ENCODE assay signal across 8 mouse cellular contexts in the genomic region with DNA sequence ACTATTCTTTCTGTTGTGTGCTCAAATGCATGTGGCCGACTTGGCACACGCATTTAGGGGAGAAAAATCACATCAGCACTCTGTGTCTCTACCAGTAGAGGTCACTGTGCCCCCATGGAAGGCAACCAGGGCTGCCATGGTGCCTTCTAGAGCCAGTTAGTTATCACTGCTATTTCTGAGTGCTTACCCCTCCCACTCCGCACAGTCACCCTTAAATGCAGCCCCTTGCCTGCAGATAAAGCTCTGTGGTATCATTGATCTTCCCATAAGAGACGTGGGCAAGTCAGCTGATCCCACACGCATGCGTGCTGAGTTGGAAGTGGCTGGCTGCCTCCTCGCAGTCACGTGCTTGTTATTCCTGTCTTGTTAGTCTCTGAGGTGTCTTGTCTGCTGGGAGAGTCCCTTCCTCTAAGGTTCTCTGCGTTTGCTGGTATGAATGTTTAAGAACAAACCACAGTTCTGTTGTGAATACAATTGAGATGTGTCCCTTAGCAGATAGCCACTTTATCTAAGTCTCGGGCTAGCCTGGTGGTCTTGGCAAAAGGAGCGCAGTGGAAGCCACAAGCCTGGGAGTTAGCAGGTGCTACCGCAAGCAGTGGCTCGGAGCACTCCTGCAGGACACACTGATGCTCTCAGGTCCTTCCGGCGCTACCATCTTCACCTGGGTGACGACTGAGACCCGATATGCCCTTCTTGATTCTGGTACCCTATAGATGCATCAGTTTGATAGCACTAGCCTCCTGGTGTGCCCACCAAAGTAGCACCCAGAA.
DNase-seq lines count a peak whose midpoint lies in the region; ATAC-seq and TF ChIP-seq lines count a peak whose summit lies in the region.

No protein-coding gene starts in this region.

- H3K9ac ChIP-seq in intestine, embryonic 16.5 days (ENCODE audit: low read depth, low read length), result no peak overlapping the region
- H3K9ac ChIP-seq in limb, embryonic 14.5 days (ENCODE audit: low read depth, low read length, severe bottlenecking), result no peak overlapping the region
- no peak overlapping the region for H3K9ac ChIP-seq in midbrain, postnatal 0 days (replicated peaks; ENCODE audit: low read length, poor library complexity, severe bottlenecking)
- no peak overlapping the region for H3K9ac ChIP-seq in stomach, postnatal 0 days (ENCODE audit: low read length)

- TF ChIP-seq EP300 in stomach, postnatal 0 days (optimal IDR thresholded peaks at IDR 0.05), result no peak

- 72% methylated on average over 17 of the region's 17 CpGs for WGBS in intestine, embryonic 16.5 days
- 84% methylated on average over 17 of the region's 17 CpGs for WGBS in limb, embryonic 14.5 days
- WGBS in midbrain, postnatal 0 days, result 72% methylated on average over 17 of the region's 17 CpGs
- 81% methylated on average over 17 of the region's 17 CpGs for WGBS in stomach, postnatal 0 days

- no peak for TF ChIP-seq POLR2A in limb, embryonic 14.5 days (IDR thresholded peaks at IDR 0.05; ENCODE audit: borderline replicate concordance, extremely low read depth, insufficient read depth, insufficient read length)

- TF ChIP-seq CTCF in Patski (IDR thresholded peaks at IDR 0.05), result peak; percentile 91
- peak; percentile 96 for TF ChIP-seq CTCF in midbrain, postnatal 0 days (IDR thresholded peaks at IDR 0.05)
- TF ChIP-seq CTCF in stomach, postnatal 0 days (IDR thresholded peaks at IDR 0.05; ENCODE audit: low read depth), result peak; percentile 89

- in situ Hi-C loops in Patski (cut with MboI; ENCODE audit: low pct_unique_long_range_greater_than_20kb), result no loop called here

- ATAC-seq in Patski, result no peak
- ATAC-seq in common myeloid progenitor, adult 5-6 weeks (replicated peaks; ENCODE audit: low read depth, poor library complexity, severe bottlenecking), result peak; percentile 98
- ATAC-seq in intestine, embryonic 16.5 days, result peak; percentile 75
- ATAC-seq in limb, embryonic 14.5 days (ENCODE audit: low FRiP score, low read depth), result peak; percentile 53; the same call in 1 of the 2 replicates
- peak; percentile 79 for ATAC-seq in midbrain, postnatal 0 days (ENCODE audit: low FRiP score)
- ATAC-seq in stomach, postnatal 0 days (ENCODE audit: low FRiP score, low TSS enrichment), result peak; percentile 57; the same call in 1 of the 2 replicates

- no peaks in the 10 kb centered on the region for H3K9me3 ChIP-seq in intestine, embryonic 16.5 days (ENCODE audit: control insufficient read depth, low read length)
- H3K9me3 ChIP-seq in limb, embryonic 14.5 days (ENCODE audit: control insufficient read depth, low read length), result no peaks in the 10 kb centered on the region
- H3K9me3 ChIP-seq in midbrain, postnatal 0 days (ENCODE audit: low read length), result no peaks in the 10 kb centered on the region
- no peaks in the 10 kb centered on the region for H3K9me3 ChIP-seq in stomach, postnatal 0 days (ENCODE audit: control insufficient read depth, low read length)

- POLR2A ChIA-PET in Patski (lab: Charles Lee), result no interaction called here

- CTCF ChIA-PET in Patski (lab: Charles Lee), result interaction anchor here (0.6 to 1.4 kb wide), 4 partner anchors 11 to 279 kb away, joined by 3 read pairs; no protein-coding TSS in a partner anchor

- no peak overlapping the region for H3K27ac ChIP-seq in intestine, embryonic 16.5 days (ENCODE audit: low read length)
- no peak overlapping the region for H3K27ac ChIP-seq in limb, embryonic 14.5 days (replicated peaks; ENCODE audit: low read depth, low read length)
- H3K27ac ChIP-seq in midbrain, postnatal 0 days (ENCODE audit: low read depth, low read length), result no peak overlapping the region
- H3K27ac ChIP-seq in stomach, postnatal 0 days (replicated peaks), result no peak overlapping the region

- H3K4me2 ChIP-seq in intestine, embryonic 16.5 days (ENCODE audit: low read depth, low read length), result no peak overlapping the region
- H3K4me2 ChIP-seq in limb, embryonic 14.5 days (replicated peaks; ENCODE audit: low read depth, low read length, severe bottlenecking), result no peak overlapping the region
- H3K4me2 ChIP-seq in midbrain, postnatal 0 days (ENCODE audit: low read depth, low read length, poor library complexity, severe bottlenecking), result peak overlapping the region; percentile 9; the same call in 1 of the 2 replicates
- no peak overlapping the region for H3K4me2 ChIP-seq in stomach, postnatal 0 days (replicated peaks; ENCODE audit: low read depth)

- no peaks in the 10 kb centered on the region for H3K27me3 ChIP-seq in Patski
- no peaks in the 10 kb centered on the region for H3K27me3 ChIP-seq in intestine, embryonic 16.5 days (replicated peaks; ENCODE audit: control insufficient read depth, insufficient read depth, low read length)
- no peaks in the 10 kb centered on the region for H3K27me3 ChIP-seq in limb, embryonic 14.5 days (ENCODE audit: control insufficient read depth, insufficient read depth, low read length)
- H3K27me3 ChIP-seq in midbrain, postnatal 0 days (ENCODE audit: insufficient read depth, low read length), result no peaks in the 10 kb centered on the region
- no peaks in the 10 kb centered on the region for H3K27me3 ChIP-seq in stomach, postnatal 0 days (ENCODE audit: control insufficient read depth, insufficient read depth, low read length)

- DNase-seq in 416B (ENCODE audit: low read depth), result peak; percentile 78
- no peak for DNase-seq in Patski (ENCODE audit: low read depth, low spot score)
- peak; percentile 21 to 26 for DNase-seq in gastrocnemius, adult 8-10 months (ENCODE audit: low spot score in 2 of 2)
- DNase-seq in limb, embryonic 14.5 days (ENCODE audit: low spot score), result peak; percentile 56
- DNase-seq in midbrain, postnatal 0 days (ENCODE audit: low spot score), result peak; percentile 86
- DNase-seq in stomach, postnatal 0 days (ENCODE audit: low spot score), result peak; percentile 68

- H3K4me3 ChIP-seq in intestine, embryonic 16.5 days (ENCODE audit: low read length), result no peak overlapping the region
- no peak overlapping the region for H3K4me3 ChIP-seq in limb, embryonic 14.5 days (replicated peaks; ENCODE audit: low read length)
- no peak overlapping the region for H3K4me3 ChIP-seq in midbrain, postnatal 0 days (ENCODE audit: low read depth, low read length)
- no peak overlapping the region for H3K4me3 ChIP-seq in stomach, postnatal 0 days (ENCODE audit: low read depth, low read length)

- no peaks in the 10 kb centered on the region; the same call in 1 of the 2 replicates for H3K36me3 ChIP-seq in intestine, embryonic 16.5 days (ENCODE audit: control insufficient read depth, insufficient read depth, low read length)
- H3K36me3 ChIP-seq in limb, embryonic 14.5 days (ENCODE audit: control insufficient read depth, insufficient read depth, low read length), result peaks cover 21% of the 10 kb centered on the region
- H3K36me3 ChIP-seq in midbrain, postnatal 0 days (ENCODE audit: insufficient read depth, low read length), result no peaks in the 10 kb centered on the region
- H3K36me3 ChIP-seq in stomach, postnatal 0 days (ENCODE audit: control insufficient read depth, insufficient read depth, low read length), result peaks cover 4% of the 10 kb centered on the region; the same call in 1 of the 2 replicates

- no peaks in the 10 kb centered on the region for H3K4me1 ChIP-seq in intestine, embryonic 16.5 days (ENCODE audit: control insufficient read depth, insufficient read depth, low read length)
- H3K4me1 ChIP-seq in limb, embryonic 14.5 days (ENCODE audit: control insufficient read depth, insufficient read depth, low read length), result no peaks in the 10 kb centered on the region
- H3K4me1 ChIP-seq in midbrain, postnatal 0 days (ENCODE audit: insufficient read depth, low read length), result no peaks in the 10 kb centered on the region
- no peaks in the 10 kb centered on the region for H3K4me1 ChIP-seq in stomach, postnatal 0 days (replicated peaks; ENCODE audit: control insufficient read depth, insufficient read depth)
